Mouse (Mus musculus): Measurements from ENCODE around the gene Slc26a9. TPM values are rescaled to one million over a fixed set of nuclear protein-coding genes. Genes with fewer than 3 reads are reported as not detected.

Slc26a9 gene
- 10.9 and 12.3 TPM in 2 replicates for polyA plus RNA-seq (2015; fragmentation: Nextera tagmentation; extraction: Ambion mirVana)

DNA sequence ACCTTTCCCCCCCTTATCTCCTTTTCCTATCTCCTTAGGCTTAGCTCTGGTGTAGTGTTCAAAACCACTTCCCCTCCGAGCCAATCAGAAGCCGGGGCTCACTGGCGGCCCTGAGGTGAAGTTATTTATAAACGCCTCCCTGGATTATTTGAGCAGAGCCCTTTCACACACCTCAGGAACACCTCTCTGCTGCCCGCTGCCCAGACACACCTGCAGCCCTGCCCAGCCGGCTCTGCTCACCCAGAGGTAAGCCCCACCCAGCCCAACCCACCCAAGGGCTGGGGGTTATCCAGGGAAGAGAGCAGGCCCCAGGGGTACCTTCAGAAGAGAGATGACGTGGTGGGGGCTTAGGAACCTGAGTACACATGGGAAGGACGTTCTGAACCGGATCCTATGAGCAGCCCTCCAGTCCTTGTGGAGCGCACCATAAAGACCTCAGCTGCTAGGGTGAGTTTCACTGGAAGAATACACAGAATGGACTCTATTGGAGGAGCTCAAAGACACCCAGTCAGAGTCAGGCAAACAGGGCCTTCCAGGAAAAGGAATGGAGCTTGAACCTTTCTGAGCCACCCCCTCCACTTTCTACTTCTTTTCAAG, at the start of gene Slc26a9:
TSS of gene Slc26a9 (plus strand) at position 155 of the 597 bp plus-strand sequence.
- peak; percentile 69 for ATAC-seq
- Histone ChIP-seq H3K9me3 (ENCODE audit: low read length) (no peaks in the 10 kb centered on the region), H3K27me3 (replicated peaks; ENCODE audit: insufficient read depth, low read length) (no peaks in the 10 kb centered on the region), H3K36me3 (ENCODE audit: insufficient read depth, low read length) (no peaks in the 10 kb centered on the region), H3K27ac (ENCODE audit: low read length) (0 out of 2 replicates have a peak within 1 kb of the TSS, but pooled peaks have one; percentile 20), H3K4me3 (ENCODE audit: low read depth, low read length) (peak within 1 kb of the TSS; percentile 27), H3K9ac (replicated peaks; ENCODE audit: low read depth) (0 out of 2 replicates have a peak within 1 kb of the TSS, but pooled peaks have one; percentile 16), H3K4me2 (replicated peaks; ENCODE audit: low read depth, low read length) (peak within 1 kb of the TSS; percentile 42), H3K4me1 (ENCODE audit: insufficient read depth, low read depth, low read length) (no peaks in the 10 kb centered on the region)
- no peak for TF ChIP-seq CTCF (IDR thresholded peaks at IDR 0.05)
- TF ChIP-seq EP300 (IDR thresholded peaks at IDR 0.05) = no peak
- peak; percentile 59 for DNase-seq (ENCODE audit: low spot score)
- 28% methylated on average over 10 of the region's 10 CpGs for WGBS

- ATAC-seq = no peak
- no peak for DNase-seq (ENCODE audit: low spot score)
- H3K9ac ChIP-seq (replicated peaks; ENCODE audit: low read depth) = no peak overlapping the region
- no peak overlapping the region for H3K4me3 ChIP-seq (ENCODE audit: low read depth, low read length)
- TF ChIP-seq CTCF (IDR thresholded peaks at IDR 0.05) (no peak), EP300 (IDR thresholded peaks at IDR 0.05) (no peak)
- no peaks in the 10 kb centered on the region for H3K36me3 ChIP-seq (ENCODE audit: insufficient read depth, low read length)
- H3K4me1 ChIP-seq (ENCODE audit: insufficient read depth, low read depth, low read length) = no peaks in the 10 kb centered on the region
- H3K4me2 ChIP-seq (replicated peaks; ENCODE audit: low read depth, low read length) = no peak overlapping the region
- H3K27ac ChIP-seq (ENCODE audit: low read length) = no peak overlapping the region
- H3K27me3 ChIP-seq (replicated peaks; ENCODE audit: insufficient read depth, low read length) = no peaks in the 10 kb centered on the region
- 59% methylated on average over 2 of the region's 2 CpGs for WGBS
- no peaks in the 10 kb centered on the region for H3K9me3 ChIP-seq (ENCODE audit: low read length)
Measured at GRCm38 (mm10) chr1:131695308-131695707, 48.5 kb upstream of the Slc26a9 start.

GRCm38 (mm10) chr1:131696325-131696724, 47.5 kb upstream of the Slc26a9 start:
- Histone ChIP-seq H3K4me3 (ENCODE audit: low read depth, low read length) (no peak overlapping the region), H3K4me2 (replicated peaks; ENCODE audit: low read depth, low read length) (no peak overlapping the region), H3K27me3 (replicated peaks; ENCODE audit: insufficient read depth, low read length) (no peaks in the 10 kb centered on the region), H3K27ac (ENCODE audit: low read length) (no peak overlapping the region), H3K9ac (replicated peaks; ENCODE audit: low read depth) (no peak overlapping the region), H3K36me3 (ENCODE audit: insufficient read depth, low read length) (no peaks in the 10 kb centered on the region), H3K9me3 (ENCODE audit: low read length) (no peaks in the 10 kb centered on the region), H3K4me1 (ENCODE audit: insufficient read depth, low read depth, low read length) (no peaks in the 10 kb centered on the region)
- 40% methylated on average over 4 of the region's 4 CpGs for WGBS
- TF ChIP-seq EP300 (IDR thresholded peaks at IDR 0.05) (no peak), CTCF (IDR thresholded peaks at IDR 0.05) (no peak)
- ATAC-seq (no peak), DNase-seq (ENCODE audit: low spot score) (no peak)

- no peak for ATAC-seq
- Histone ChIP-seq H3K4me2 (replicated peaks; ENCODE audit: low read depth, low read length) (no peak overlapping the region), H3K36me3 (ENCODE audit: insufficient read depth, low read length) (no peaks in the 10 kb centered on the region), H3K27ac (ENCODE audit: low read length) (no peak overlapping the region), H3K9ac (replicated peaks; ENCODE audit: low read depth) (no peak overlapping the region), H3K4me3 (ENCODE audit: low read depth, low read length) (no peak overlapping the region), H3K4me1 (ENCODE audit: insufficient read depth, low read depth, low read length) (no peaks in the 10 kb centered on the region), H3K27me3 (replicated peaks; ENCODE audit: insufficient read depth, low read length) (no peaks in the 10 kb centered on the region), H3K9me3 (ENCODE audit: low read length) (no peaks in the 10 kb centered on the region)
- no peak for TF ChIP-seq CTCF (IDR thresholded peaks at IDR 0.05)
- TF ChIP-seq EP300 (IDR thresholded peaks at IDR 0.05) = no peak
- DNase-seq (ENCODE audit: low spot score) = no peak
- WGBS = 90% methylated on average over 3 of the region's 3 CpGs
Measured at GRCm38 (mm10) chr1:131698770-131699169, 45.1 kb upstream of the Slc26a9 start.

- H3K4me1 ChIP-seq (ENCODE audit: insufficient read depth, low read depth, low read length) = no peaks in the 10 kb centered on the region
- H3K9ac ChIP-seq (replicated peaks; ENCODE audit: low read depth) = no peak overlapping the region
- TF ChIP-seq CTCF (IDR thresholded peaks at IDR 0.05) (no peak), EP300 (IDR thresholded peaks at IDR 0.05) (no peak)
- DNase-seq (ENCODE audit: low spot score) (no peak), ATAC-seq (no peak)
- 49% methylated on average over 4 of the region's 4 CpGs for WGBS
- no peak overlapping the region for H3K4me3 ChIP-seq (ENCODE audit: low read depth, low read length)
- no peaks in the 10 kb centered on the region for H3K27me3 ChIP-seq (replicated peaks; ENCODE audit: insufficient read depth, low read length)
- no peak overlapping the region for H3K27ac ChIP-seq (ENCODE audit: low read length)
- no peaks in the 10 kb centered on the region for H3K36me3 ChIP-seq (ENCODE audit: insufficient read depth, low read length)
- H3K4me2 ChIP-seq (replicated peaks; ENCODE audit: low read depth, low read length) = no peak overlapping the region
- H3K9me3 ChIP-seq (ENCODE audit: low read length) = no peaks in the 10 kb centered on the region
Measured at GRCm38 (mm10) chr1:131699642-131700041, 44.2 kb upstream of the Slc26a9 start.

DNA sequence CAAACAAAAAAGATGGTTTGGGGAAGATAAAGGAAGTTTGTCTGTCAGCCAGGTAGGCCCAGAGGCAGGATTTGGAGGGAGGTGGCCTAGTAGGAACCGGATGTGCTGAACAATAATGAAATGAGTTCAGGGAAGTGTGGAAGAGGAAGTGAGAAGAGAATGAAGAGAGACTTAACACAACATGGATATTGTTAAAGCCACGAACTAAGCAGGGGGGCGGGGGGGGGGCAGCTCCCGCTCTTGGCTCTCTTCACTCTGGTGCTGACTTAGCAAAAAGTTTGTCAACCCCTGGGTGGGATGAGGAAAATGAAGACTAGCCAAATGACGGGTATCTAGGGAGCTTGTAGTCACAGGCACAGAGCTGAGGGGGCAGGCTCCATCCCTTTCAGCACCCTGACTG, 43.4 kb upstream of the Slc26a9 start:
- ATAC-seq = no peak
- WGBS = 58% methylated on average over 5 of the region's 5 CpGs
- TF ChIP-seq EP300 (IDR thresholded peaks at IDR 0.05) (no peak), CTCF (IDR thresholded peaks at IDR 0.05) (no peak)

More for the DNA sequence above, 43.4 kb upstream of the Slc26a9 start:
- H3K9me3 ChIP-seq (ENCODE audit: low read length) = no peaks in the 10 kb centered on the region
- no peak overlapping the region for H3K4me3 ChIP-seq (ENCODE audit: low read depth, low read length)
- H3K36me3 ChIP-seq (ENCODE audit: insufficient read depth, low read length) = no peaks in the 10 kb centered on the region
- no peak for DNase-seq (ENCODE audit: low spot score)
- no peaks in the 10 kb centered on the region for H3K4me1 ChIP-seq (ENCODE audit: insufficient read depth, low read depth, low read length)
- no peak overlapping the region for H3K4me2 ChIP-seq (replicated peaks; ENCODE audit: low read depth, low read length)
- no peaks in the 10 kb centered on the region for H3K27me3 ChIP-seq (replicated peaks; ENCODE audit: insufficient read depth, low read length)
- H3K9ac ChIP-seq (replicated peaks; ENCODE audit: low read depth) = no peak overlapping the region
- H3K27ac ChIP-seq (ENCODE audit: low read length) = no peak overlapping the region

All from lung, postnatal 0 days (tissue).